Mouse (Mus musculus): ENCODE measurements at regions not wholly inside any gene's neighbourhood (a gene's known extent, or its start where the extent isn't known, plus 50 kb on each side); places are given as distances from the start of the nearest gene placed in this dataset.
"Not testable (repeated sequence)": the region's sequence is repeated elsewhere in the genome, so short reads cannot be mapped to it uniquely, and the experiment has no call there.

- ATAC-seq (replicated peaks; ENCODE audit: low FRiP score, low TSS enrichment, poor library complexity, severe bottlenecking), result no peak
These were observed 871.2 kb downstream of the Defb40 start for GRCm38 (mm10) chr8:18106827-18107226.

GRCm38 (mm10) chr8:18065456-18065855, 912.6 kb downstream of the Defb40 start:
- ATAC-seq (replicated peaks; ENCODE audit: low FRiP score, low TSS enrichment, poor library complexity, severe bottlenecking), result no peak

GRCm38 (mm10) chr8:18059526-18059925, 918.5 kb downstream of the Defb40 start:
- ATAC-seq (replicated peaks; ENCODE audit: low FRiP score, low TSS enrichment, poor library complexity, severe bottlenecking), result no peak

- ATAC-seq (replicated peaks; ENCODE audit: low FRiP score, low TSS enrichment, poor library complexity, severe bottlenecking), result no peak
These were observed 956.9 kb downstream of the Defb40 start for GRCm38 (mm10) chr8:18021196-18021595.

GRCm38 (mm10) chr8:18007567-18007966, 970.5 kb downstream of the Defb40 start:
- no peak for ATAC-seq (replicated peaks; ENCODE audit: low FRiP score, low TSS enrichment, poor library complexity, severe bottlenecking)

GRCm38 (mm10) chr8:18005660-18006059, 972.4 kb downstream of the Defb40 start:
- no peak for ATAC-seq (replicated peaks; ENCODE audit: low FRiP score, low TSS enrichment, poor library complexity, severe bottlenecking)

- ATAC-seq (replicated peaks; ENCODE audit: low FRiP score, low TSS enrichment, poor library complexity, severe bottlenecking), result no peak
These were observed 977.3 kb downstream of the Defb40 start for GRCm38 (mm10) chr8:18000750-18001149.

GRCm38 (mm10) chr8:17984779-17985178, 993.3 kb downstream of the Defb40 start:
- ATAC-seq (replicated peaks; ENCODE audit: low FRiP score, low TSS enrichment, poor library complexity, severe bottlenecking), result no peak

- ATAC-seq (replicated peaks; ENCODE audit: low FRiP score, low TSS enrichment, poor library complexity, severe bottlenecking), result no peak
These were observed 1029.2 kb downstream of the Defb40 start for GRCm38 (mm10) chr8:17948848-17949247.

GRCm38 (mm10) chr8:17948053-17948834, 1029.8 kb downstream of the Defb40 start:
- ATAC-seq (replicated peaks; ENCODE audit: low FRiP score, low TSS enrichment, poor library complexity, severe bottlenecking), result no peak

GRCm38 (mm10) chr8:17934696-17935095, 1043.4 kb downstream of the Defb40 start:
- no peak for ATAC-seq (replicated peaks; ENCODE audit: low FRiP score, low TSS enrichment, poor library complexity, severe bottlenecking)

GRCm38 (mm10) chr8:17909316-17909715, 1068.7 kb downstream of the Defb40 start:
- no peak for ATAC-seq (replicated peaks; ENCODE audit: low FRiP score, low TSS enrichment, poor library complexity, severe bottlenecking)

GRCm38 (mm10) chr8:17888598-17888997, 1089.5 kb downstream of the Defb40 start:
- ATAC-seq (replicated peaks; ENCODE audit: low FRiP score, low TSS enrichment, poor library complexity, severe bottlenecking), result not testable (repeated sequence)

- no peak for ATAC-seq (replicated peaks; ENCODE audit: low FRiP score, low TSS enrichment, poor library complexity, severe bottlenecking)
These were observed 1114.7 kb downstream of the Defb40 start for GRCm38 (mm10) chr8:17863388-17863787.
